Mouse (Mus musculus) spleen, adult 12 weeks (tissue): ENCODE measurements at regions not wholly inside any gene's neighbourhood (a gene's known extent, or its start where the extent isn't known, plus 50 kb on each side); places are given as distances from the start of the nearest gene placed in this dataset.

Source experiments
- DNase-seq: peaks from one replicate; pipeline ENCODE4 v3.0.0; 2022; ENCODE audit warnings: low spot score

DNA sequence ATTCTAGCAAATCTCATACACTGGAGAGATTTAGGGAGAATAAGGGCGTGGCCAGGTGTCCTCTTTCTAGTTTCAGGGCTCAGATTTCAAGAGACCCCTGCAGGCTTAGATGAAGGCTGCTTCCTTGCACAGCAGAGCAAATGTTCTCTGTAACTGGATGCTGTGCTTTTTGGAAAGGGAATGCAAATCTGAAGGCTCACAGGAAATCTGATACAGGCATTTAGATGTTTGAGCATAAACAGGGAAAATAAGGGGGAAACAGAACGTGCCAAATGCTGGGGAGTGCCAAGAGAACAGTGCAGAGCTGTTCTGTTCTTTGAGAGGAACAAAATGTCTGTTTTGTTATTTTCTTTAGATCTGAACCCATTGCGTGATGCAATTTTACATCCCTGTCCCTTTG lies 161.0 kb upstream of the Samsn1 start:
- DNase-seq, result no peak

DNA sequence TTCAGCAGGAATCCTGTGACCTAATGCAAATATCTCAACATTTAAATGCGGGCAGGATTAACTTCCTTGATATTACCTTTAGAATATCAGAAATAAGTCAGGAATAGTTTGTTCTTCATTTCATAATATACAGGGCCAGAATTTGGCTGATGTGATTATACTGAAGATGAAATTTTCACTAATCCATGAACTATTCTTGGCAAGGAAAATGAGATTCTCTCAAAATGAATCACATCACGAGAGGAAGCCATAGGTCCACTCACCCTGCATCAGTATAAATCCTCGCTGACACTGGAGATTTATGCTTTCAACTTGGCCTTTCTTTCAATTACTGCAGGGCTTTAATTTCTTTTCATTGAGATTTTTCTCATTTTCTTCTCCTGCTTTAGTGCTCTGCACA lies 159.5 kb upstream of the Samsn1 start:
- DNase-seq, result no peak

DNA sequence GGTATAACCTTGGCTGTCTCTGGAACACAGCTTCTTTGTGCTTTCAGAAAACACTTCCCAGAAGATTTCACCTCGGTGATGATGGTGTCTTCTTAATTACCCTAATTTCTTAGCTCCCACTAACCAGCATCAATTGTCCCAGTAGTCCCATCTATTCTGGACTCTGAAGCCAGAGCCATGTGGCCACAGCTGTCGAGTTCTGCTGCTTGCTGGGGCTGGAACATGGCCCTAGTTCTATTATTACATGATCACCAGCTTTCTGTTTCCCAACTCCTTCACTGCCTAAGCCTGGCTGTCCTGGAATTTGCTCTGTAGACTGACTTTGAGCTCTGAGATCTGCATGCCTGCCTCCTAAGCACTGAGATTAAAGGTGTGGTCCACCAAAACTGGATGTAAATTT lies 145.6 kb upstream of the Samsn1 start:
- no peak for DNase-seq

DNA sequence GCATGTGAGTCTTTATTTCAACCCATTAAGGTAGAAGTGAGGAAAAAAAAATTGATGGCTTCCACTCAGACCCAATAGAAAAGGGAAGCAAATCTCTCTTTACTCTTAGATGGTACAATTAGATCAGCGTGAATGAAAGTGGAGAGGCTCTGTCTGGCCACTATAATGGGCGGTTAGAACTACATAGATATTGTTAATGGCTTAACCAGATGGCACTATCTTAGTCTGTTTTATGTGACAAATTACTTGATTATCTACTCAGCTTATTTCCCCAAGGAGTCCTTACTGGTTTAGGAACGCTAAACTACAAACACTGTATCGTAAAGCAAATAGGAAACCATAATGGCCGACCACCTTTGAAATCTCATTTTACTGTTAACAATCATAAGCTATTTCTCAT lies 138.8 kb upstream of the Samsn1 start:
- no peak for DNase-seq

DNA sequence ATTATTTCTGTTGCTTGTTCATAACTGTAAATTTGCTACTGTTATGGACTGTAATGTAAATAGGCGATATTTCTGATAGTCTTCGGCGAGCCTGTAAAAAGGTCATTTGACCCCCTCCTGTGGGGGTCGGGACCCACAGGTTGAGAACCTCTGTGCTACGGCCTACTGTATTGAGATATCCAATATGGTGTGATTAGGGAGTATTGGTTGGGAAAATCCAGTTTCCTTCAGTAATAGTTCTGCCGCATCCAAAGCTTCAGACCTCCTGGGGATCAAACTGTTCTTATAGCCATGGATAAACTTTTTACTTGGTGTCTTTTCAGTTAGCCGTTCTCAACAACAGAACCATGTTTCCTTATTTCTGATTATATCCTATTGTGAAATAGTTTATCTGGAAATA lies 136.5 kb upstream of the Samsn1 start:
- no peak for DNase-seq

DNA sequence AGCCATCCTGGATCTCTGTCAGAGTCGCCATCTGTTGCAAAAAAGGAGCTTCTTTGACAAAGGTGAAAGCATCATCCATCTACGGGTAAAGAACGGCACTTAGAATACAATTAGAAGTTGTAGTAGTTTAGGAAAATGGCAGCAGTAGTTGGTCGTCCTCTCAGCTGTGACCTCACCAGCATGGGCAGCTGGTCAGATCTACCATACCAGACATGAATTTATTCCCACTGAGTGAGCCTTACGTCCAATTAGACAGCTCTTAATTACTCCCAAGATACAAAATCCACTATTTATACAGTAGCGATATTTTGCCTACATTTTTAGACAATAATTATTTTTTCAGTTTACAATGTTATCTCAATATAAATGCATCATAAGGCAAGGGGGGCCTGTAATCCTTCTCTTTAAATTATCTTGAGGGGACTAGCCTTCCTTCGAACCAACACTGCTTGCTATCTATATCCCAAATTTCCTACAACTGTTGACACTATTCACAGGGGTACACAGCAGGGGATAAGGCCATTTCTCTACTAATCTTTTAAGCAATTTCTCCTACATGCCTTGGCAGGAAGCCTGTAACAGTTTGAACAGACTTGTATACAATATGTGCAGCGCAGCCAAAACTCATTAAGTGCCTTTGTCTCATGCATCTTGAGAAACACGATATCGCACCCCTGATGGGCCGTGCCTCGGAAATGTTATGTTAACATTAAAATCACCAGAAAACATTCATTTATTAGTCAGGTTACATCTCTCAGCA lies 131.9 kb upstream of the Samsn1 start:
- no peak for DNase-seq

DNA sequence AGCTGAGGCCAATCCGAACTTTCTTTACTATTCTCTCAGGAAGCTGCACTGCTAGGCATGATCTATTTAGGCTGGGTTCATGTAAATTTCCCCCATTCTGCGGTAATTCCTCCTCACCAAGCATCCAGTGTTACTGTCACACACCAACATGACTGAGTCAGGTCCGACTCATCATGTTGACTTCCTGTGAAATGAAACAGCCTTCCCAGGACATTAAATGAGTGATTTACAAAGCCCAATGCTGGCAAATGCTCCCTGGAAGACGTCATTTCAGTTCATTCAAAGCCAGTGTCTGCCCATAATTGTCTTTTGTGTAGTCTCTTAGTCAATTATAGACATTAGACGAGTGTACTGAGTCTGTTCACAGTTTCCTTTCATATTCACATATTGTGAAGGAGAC lies 127.5 kb upstream of the Samsn1 start:
- DNase-seq, result no peak

DNA sequence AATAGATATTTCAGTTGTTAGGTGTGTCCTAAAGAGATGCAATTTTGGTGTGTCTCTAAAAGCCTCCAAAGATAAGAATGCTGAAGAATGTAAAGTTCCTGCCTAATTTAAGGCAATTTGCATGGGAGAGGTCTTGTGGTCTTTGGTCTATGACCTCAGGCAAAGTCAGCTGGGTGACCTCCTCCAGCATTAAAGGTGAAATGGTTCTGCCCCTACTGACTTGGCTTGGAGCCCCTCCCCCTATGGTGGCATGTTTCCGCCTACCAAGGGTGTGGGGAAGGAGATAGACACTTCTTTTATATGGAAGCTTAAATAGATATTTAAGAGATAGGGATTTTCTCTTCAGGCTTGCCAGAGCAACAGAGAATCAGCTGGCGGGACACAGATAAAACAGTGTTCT lies 111.8 kb upstream of the Samsn1 start:
- DNase-seq, result no peak

DNA sequence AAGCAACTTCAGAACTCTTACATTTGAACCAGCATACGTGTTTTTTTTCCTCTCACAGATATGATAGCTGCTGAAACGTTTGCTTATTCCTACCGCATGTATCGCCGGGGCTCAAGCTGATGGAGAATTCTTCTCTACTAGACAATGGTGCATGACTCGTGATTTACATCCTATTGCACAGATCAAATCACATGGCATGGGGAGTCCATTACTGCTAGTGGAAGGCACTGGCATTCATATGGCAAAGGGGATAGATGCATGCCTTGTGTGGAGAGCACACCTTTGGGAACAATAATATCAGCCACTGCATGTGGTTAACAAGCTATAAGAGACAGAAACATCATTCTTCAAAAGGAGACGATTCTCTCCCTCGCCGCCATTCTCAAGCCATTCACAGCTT lies 108.4 kb upstream of the Samsn1 start:
- no peak for DNase-seq

DNA sequence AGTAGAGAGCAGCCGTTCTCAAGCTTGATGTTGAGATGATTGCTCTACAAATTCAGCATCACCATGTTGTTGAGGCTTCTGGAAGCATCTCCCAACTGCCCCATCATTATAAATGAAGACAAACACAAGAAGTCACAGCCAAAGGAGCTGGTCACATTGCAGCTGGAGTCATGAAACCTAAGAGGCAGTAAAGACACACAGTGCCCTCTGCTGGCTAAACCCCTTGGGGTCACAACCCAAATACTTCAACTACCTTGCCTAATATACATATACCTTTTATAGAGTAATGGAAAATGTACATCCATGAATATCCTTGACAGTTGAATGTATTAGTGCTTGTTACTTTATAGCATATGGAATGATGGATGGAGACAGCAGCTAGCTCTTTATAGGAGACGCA lies 107.9 kb upstream of the Samsn1 start:
- peak; percentile 26 for DNase-seq

DNA sequence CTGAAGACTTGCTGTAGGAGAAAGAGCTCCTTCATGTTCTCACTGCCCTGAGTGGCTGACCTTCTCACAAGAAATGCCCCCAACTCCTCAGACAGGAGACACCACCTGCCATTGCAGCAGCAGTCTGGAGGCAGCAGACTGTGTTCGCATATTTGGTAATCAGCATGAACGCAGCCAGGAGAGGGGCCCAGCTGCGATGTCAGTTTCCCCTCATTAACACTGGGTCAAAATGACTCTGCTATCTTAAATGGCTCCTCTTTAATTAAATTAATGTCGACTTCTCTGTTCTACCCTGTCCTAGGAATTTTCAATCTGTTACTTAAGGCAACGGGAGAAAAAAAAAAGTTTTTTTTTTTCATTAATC lies 100.9 kb upstream of the Samsn1 start:
- no peak for DNase-seq

DNA sequence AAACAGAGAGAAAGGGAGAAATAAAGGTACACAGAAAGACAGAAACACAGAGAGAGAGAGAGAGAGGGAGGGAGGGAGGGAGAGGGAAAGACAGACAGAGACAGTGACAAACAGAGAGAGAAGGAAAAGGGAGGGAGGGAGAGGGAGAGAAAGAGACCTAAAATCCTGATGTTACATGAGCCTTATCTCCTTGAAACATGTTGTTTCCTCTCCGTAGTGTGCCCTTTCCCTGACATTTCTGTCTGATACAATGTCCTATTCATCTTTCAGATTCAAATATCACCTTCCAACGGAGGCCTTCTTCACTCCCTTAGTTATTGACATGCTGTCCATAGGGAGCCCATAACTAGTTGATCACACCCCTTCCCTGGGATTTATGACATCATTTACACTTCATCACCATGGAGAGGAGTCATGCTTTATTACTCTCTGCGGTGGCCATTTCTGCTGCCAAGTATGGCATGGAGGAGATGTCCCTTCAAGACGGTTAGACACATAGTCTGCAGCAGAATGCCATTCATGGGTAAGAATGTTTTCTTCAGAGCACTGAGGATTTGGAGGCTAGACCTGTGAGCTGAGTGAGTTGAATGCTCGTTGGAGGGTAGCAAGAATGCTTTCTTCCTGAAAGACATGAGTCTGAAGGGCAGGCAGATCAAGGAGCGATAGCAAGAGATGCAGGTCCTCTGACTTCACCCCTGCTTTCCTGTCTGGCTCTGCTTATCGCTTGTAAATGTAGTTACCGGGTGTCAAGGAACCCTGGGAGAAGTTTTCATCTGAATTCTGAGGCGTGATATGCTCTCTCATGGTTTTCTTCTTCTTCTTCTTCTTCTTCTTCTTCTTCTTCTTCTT lies 100.3 kb upstream of the Samsn1 start:
- no peak for DNase-seq

DNA sequence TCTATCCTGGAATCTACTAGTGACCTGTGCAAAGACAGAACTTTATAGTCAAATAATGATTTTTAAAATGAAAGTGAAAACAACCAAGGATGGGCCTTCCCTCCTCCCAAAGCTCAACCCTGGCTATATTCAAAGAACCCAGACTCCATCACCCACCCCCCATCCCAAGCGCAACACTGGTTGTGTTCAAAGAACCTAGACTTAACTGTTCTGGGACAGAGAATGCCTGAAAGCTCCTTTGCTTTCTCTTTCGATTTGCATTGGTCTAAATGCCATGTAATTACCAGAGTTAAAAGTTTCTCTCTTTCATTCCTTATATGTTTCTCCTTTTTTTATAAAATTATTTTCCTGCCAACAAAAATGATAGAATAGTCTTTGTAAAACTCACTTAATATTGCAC lies 98.6 kb upstream of the Samsn1 start:
- no peak for DNase-seq

DNA sequence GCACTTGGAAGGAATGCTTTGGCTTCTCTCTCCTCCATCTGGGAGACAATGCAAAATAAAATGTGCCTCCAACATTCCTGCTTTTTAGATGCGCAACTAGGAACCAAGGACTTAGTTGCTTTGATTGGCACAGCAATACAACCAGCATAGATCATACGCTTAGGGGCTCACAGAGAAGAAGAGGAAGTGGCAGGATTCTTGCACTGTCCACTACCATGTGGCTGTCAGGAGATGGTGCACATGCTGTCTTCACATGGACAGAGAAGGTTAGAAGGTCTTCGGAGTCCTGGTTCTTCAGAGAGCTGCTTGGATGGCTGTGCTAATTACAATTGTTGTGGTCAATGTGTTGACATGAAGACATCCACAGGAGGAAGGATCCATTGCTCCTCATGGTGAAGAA lies 88.3 kb upstream of the Samsn1 start:
- DNase-seq, result no peak

DNA sequence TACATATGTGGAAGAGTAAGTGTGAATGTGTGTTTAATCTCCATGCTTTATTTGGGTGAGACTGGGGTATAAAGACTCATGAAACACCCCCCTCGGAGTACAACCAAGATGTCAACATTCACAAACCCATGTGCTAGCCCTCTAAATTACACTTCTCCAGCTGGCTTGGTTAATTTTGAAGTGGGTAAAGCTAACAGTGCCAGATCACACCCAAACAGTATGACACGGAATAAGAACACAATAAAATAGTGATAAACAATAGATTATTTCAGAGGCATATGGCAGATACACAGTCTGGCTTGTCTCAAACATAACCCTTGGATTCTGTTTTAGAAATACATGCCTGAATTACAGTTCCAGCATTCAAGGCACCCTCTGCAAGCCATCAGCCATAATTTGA lies 86.4 kb upstream of the Samsn1 start:
- no peak for DNase-seq

DNA sequence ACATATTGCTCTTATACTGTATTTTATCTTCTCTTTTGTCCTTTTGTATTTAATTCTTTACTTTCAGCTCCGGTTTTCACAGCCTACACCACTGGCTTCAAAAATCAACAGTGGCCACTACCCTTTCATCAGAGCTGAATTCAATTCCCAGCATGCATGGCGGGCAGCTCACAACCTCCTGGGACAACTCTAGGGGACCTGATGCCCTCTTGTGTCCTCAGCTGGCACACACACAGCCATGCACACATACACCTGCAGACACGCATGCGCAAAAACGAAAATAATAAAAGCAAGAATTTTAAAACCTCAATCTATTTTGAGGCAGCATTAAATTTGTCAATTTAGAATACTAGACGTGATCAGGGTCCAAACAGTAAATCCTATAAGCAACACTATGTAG lies 82.6 kb upstream of the Samsn1 start:
- DNase-seq, result no peak

DNA sequence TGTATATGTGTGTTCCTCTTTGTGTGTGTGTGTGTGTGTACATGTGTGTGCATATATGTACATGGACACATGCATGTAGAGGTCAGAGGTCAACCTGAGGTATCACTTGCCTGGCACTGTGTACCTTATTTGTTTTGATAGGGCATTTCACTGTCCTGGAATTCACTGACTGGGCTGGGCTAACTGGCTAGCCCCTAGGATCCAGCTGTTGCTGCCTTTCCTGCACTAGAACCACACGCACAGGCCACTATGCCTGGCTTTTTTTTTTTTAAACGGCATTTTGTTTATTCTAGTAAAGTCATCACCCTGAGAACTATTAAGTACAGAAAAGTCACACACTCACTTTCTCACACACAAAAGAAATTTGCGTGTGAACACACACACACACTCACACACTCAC lies 79.7 kb upstream of the Samsn1 start:
- DNase-seq, result no peak

DNA sequence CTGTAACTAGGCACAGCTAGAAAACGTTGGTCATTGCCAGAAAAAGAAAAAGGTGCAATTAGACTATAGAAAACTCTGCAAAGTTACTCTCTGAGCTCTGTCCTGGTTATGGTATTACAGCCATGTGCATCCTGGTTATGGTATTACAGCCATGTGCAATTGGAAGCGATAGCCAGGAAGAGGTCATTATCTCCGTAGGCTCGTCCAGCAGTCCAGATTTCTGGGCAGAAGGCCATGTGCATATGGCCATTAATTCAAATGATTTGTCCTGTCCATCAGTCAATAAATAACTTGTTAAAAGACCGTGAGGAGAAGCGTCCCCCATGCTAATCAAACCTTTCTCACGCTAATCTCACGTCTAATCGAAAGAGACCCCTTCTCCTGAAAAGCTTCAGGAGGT lies 75.7 kb upstream of the Samsn1 start:
- DNase-seq, result no peak

DNA sequence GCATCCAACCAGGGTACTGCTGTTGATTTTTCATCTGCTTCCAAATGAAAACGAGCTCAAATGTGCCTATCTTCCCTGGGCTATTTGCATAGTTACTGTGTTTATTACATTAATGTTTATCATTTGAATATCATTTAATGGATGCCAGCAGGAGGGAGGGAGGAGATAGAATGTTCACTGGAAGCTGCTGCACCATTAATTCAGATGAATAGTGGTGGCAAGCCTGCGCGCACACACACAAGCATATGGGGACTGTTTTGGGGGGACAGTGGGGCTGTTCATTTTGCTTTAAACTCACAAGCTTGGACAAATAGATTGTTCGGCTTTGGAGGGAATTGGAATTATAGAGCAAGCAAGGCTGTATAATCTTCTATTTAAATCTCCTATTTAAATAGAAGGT lies 74.3 kb upstream of the Samsn1 start:
- no peak for DNase-seq

DNA sequence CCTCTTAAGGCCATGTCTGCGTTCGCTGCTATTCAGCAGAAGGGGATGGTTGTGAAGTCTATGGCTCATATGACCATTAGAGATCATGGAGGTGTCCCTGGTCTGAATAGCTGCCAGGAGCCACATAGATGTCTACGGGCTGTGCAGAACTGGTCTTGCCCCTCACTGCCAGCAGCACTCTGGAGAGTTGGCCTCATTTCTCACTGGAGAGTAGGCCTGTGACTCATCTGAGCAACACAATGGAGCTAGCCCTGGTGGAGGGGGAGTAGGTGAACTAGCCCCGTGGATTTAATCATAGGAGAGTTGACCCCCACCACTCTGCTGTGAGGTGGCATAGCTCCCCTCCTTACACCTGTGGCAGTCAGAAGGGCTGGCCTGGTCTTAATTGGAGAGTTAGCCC lies 63.3 kb upstream of the Samsn1 start:
- DNase-seq, result no peak

DNA sequence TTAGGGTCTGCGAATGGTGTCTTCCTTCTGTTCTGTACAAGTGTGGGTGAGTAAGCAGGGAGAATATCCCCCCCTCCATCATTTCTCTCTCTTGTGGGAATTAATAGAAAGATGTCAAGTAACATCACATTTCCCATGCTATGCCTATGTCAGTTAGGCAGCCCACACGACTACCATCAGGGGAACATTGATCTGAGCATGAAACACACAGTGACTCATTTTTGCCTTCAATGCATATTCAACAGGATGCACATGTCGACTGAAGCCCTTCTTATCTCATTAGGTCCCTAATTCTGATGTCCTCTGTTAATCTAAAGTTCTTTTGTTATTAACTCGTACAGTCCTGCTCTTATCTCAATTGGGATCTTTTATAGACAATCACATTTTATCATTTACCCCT lies 60.4 kb upstream of the Samsn1 start:
- DNase-seq, result no peak

DNA sequence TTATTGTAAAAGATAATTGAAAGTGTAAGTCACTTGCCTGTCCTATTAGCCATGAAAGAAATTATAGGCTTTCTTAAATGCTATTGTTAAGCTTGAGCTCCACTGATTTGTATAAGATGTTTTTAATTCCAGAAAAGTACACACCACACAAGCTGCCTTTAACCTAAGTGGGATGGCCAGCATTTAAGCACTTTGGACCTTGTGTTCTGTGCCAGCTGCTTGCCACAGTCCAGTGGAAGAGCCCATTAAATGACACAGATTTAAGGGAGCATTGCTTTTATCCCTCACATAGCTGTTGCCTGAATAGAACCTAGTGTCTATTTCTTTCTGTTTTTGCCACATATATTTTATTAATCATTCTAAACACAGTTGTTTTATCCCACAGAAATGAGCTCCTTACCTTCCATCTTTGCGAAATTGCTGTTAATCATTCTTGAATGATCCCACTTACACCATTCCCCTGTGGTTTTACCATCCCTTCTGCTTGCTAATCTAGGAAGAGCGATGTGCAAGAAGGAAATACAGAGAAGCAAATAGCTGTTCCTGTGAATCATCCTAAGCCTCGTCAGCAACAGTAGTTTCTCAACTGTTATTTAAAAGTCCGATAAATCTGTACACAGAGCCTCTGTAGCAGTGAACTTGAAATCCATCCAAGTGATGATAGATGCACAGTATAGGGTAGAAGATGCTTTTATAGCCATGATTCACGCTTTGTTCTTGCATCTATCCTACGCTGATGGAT lies 57.9 kb upstream of the Samsn1 start:
- DNase-seq, result no peak

DNA sequence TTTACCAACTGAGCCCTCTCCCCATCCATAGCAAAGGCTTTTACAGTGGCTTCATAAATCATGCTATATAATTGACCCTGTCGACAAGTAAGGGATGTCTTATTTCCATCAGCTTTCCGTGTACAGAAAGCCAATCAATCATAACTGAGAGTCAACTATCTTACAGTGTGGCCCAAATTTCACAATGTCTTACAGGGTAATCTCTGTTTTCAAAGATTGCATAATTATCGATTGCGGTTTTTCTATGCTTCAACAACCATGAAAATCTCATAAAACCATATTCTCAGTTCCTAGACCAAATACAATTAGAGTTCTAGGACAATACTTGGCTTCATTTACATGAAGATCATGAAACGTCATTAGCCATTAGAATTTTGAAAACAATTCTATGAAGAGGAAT lies 56.1 kb upstream of the Samsn1 start:
- DNase-seq, result no peak
